Comparison of ENCODE assay signal across 9 mouse cellular contexts in genomic region chr9:57056237-57056636, GRCm38 (mm10). TPM values are rescaled to one million over a fixed set of nuclear protein-coding genes. Genes with fewer than 3 reads are reported as not detected.
DNase-seq lines count a peak whose midpoint lies in the region; ATAC-seq and TF ChIP-seq lines count a peak whose summit lies in the region.
"Had no signal": no experiment of that assay in that cellular context is flagged by ENCODE, and none has a peak within 500 bp of the region (broad histone marks: within the 10 kb centered on the region; RNA-seq: fewer than 3 reads in every experiment).

No protein-coding gene starts in this region.

- no peak for TF ChIP-seq POLR2A in thymus, adult 2 months (IDR thresholded peaks at IDR 0.05; ENCODE audit: control insufficient read depth, extremely low read depth, insufficient read depth, low read length, poor library complexity)

- H3K27me3 ChIP-seq in forebrain, embryonic 14.5 days (replicated peaks; ENCODE audit: control insufficient read depth, insufficient read depth, low read length) = no peaks in the 10 kb centered on the region
- no peaks in the 10 kb centered on the region for H3K27me3 ChIP-seq in forebrain, embryonic 12.5 days
- H3K27me3 ChIP-seq in intestine, embryonic 16.5 days (replicated peaks; ENCODE audit: control insufficient read depth, insufficient read depth, low read length) = no peaks in the 10 kb centered on the region
- no peaks in the 10 kb centered on the region for H3K27me3 ChIP-seq in thymus, adult 2 months (ENCODE audit: control insufficient read depth, insufficient read depth, low read length)

- H3K4me2 ChIP-seq in forebrain, embryonic 14.5 days (ENCODE audit: low read length) = no peak overlapping the region
- no peak overlapping the region for H3K4me2 ChIP-seq in forebrain, embryonic 12.5 days
- H3K4me2 ChIP-seq in intestine, embryonic 16.5 days (ENCODE audit: low read depth, low read length) = no peak overlapping the region

- no peaks in the 10 kb centered on the region for H3K4me1 ChIP-seq in forebrain, embryonic 14.5 days (ENCODE audit: control insufficient read depth, insufficient read depth, low read length)
- no peaks in the 10 kb centered on the region for H3K4me1 ChIP-seq in forebrain, embryonic 12.5 days
- H3K4me1 ChIP-seq in intestine, embryonic 16.5 days (ENCODE audit: control insufficient read depth, insufficient read depth, low read length) = no peaks in the 10 kb centered on the region
- no peaks in the 10 kb centered on the region for H3K4me1 ChIP-seq in thymus, adult 2 months (replicated peaks; ENCODE audit: control insufficient read depth, insufficient read depth, low read length)

- ATAC-seq in forebrain, embryonic 14.5 days = no peak
- no peak for ATAC-seq in forebrain, embryonic 12.5 days (ENCODE audit: low FRiP score)
- 0 out of 2 replicates have a peak, but pooled peaks have one; percentile 26 for ATAC-seq in intestine, embryonic 16.5 days

- WGBS in forebrain, embryonic 14.5 days = 97% methylated on average over 1 of the region's 1 CpGs
- 94% methylated on average over 1 of the region's 1 CpGs for WGBS in forebrain, embryonic 12.5 days
- WGBS in intestine, embryonic 16.5 days = 76% methylated on average over 1 of the region's 1 CpGs
- 85% methylated on average over 1 of the region's 1 CpGs for WGBS in thymus, adult 2 months

- H3K9me3 ChIP-seq in forebrain, embryonic 14.5 days (replicated peaks; ENCODE audit: control insufficient read depth, low read length) = no peaks in the 10 kb centered on the region
- H3K9me3 ChIP-seq in forebrain, embryonic 12.5 days = no peaks in the 10 kb centered on the region
- no peaks in the 10 kb centered on the region for H3K9me3 ChIP-seq in intestine, embryonic 16.5 days (ENCODE audit: control insufficient read depth, low read length)

- H3K9ac ChIP-seq in forebrain, embryonic 14.5 days (ENCODE audit: low read length) = no peak overlapping the region
- no peak overlapping the region for H3K9ac ChIP-seq in forebrain, embryonic 12.5 days
- no peak overlapping the region for H3K9ac ChIP-seq in intestine, embryonic 16.5 days (ENCODE audit: low read depth, low read length)

- H3K27ac ChIP-seq in forebrain, embryonic 14.5 days (ENCODE audit: low read depth, low read length) = no peak overlapping the region
- no peak overlapping the region for H3K27ac ChIP-seq in forebrain, embryonic 12.5 days
- no peak overlapping the region for H3K27ac ChIP-seq in intestine, embryonic 16.5 days (ENCODE audit: low read length)
- no peak overlapping the region for H3K27ac ChIP-seq in thymus, adult 2 months (ENCODE audit: control insufficient read depth, insufficient read depth, low read length)

- no peak for TF ChIP-seq CTCF in thymus, adult 2 months (IDR thresholded peaks at IDR 0.05; ENCODE audit: borderline replicate concordance, control insufficient read depth, extremely low read depth, insufficient read depth, low read length, poor library complexity)

- peak; percentile 65 for DNase-seq in forebrain, embryonic 14.5 days (ENCODE audit: low spot score)
- DNase-seq in testis, postnatal 10 days (ENCODE audit: low spot score) = peak; percentile 50
- no peak for DNase-seq in testis, postnatal 14 days (ENCODE audit: low spot score)
- peak; percentile 32 to 75 for DNase-seq in cerebellum, postnatal 36 days
- DNase-seq in lung, postnatal 36 days = peak; percentile 94
- DNase-seq in thymus, adult 2 months = peak; percentile 75

- no peak overlapping the region for H3K4me3 ChIP-seq in forebrain, embryonic 14.5 days (ENCODE audit: low read depth, low read length)
- no peak overlapping the region for H3K4me3 ChIP-seq in forebrain, embryonic 12.5 days (replicated peaks)
- H3K4me3 ChIP-seq in intestine, embryonic 16.5 days (ENCODE audit: low read length) = no peak overlapping the region
- no peak overlapping the region for H3K4me3 ChIP-seq in thymus, adult 2 months (ENCODE audit: control insufficient read depth, insufficient read depth, low read length)
- H3K4me3 ChIP-seq: myocyte had no signal

- H3K36me3 ChIP-seq in forebrain, embryonic 14.5 days (ENCODE audit: control insufficient read depth, insufficient read depth, low read length) = peaks cover 50% of the 10 kb centered on the region
- H3K36me3 ChIP-seq in forebrain, embryonic 12.5 days (replicated peaks) = peaks cover 41% of the 10 kb centered on the region
- H3K36me3 ChIP-seq in intestine, embryonic 16.5 days (ENCODE audit: control insufficient read depth, insufficient read depth, low read length) = no peaks in the 10 kb centered on the region
- no peaks in the 10 kb centered on the region for H3K36me3 ChIP-seq in thymus, adult 2 months (ENCODE audit: control insufficient read depth, insufficient read depth, low read length)

RNA-seq across cellular contexts. Expression of gene Sin3a, which starts 15.6 kb away (rescaled TPM):
- polyA plus RNA-seq in forebrain, embryonic 14.5 days (2014; fragmentation: Nextera tagmentation; extraction: Ambion mirVana) = 28.5 and 34.2 TPM in 2 replicates
- 42.1 and 52.7 TPM in 2 replicates for polyA plus RNA-seq in forebrain, embryonic 12.5 days (2016; fragmentation: Nextera tagmentation; extraction: Ambion mirVana)
- 22.4 and 23.3 TPM in 2 replicates for polyA plus RNA-seq in intestine, embryonic 16.5 days (2015; fragmentation: Nextera tagmentation; extraction: Ambion mirVana)
- 237 and 282 TPM in 2 replicates for polyA plus RNA-seq in thymus, adult 2 months (2012; rRNA removed)
